Mouse (Mus musculus) B cell, adult 2 months (primary cell): ENCODE data around the gene Samd4b.
"Not testable (repeated sequence)": the region's sequence is repeated elsewhere in the genome, so short reads cannot be mapped to it uniquely, and the experiment has no call there.

Source experiments
- DNase-seq, 2 experiments: peaks; one replicate each; pipeline ENCODE4 v3.0.0; 2022

The Samd4b gene

GRCm38 (mm10) chr7:28597642-28598446, at the start of gene Samd4b, which contains the start of gene Pak4:
Gene Samd4b, minus strand, starts transcription at chr7:28598144.
Gene Pak4, minus strand, starts transcription at chr7:28598185.
- DNase-seq = peak; percentile 100

GRCm38 (mm10) chr7:28647016-28647415, 49.1 kb upstream of the Samd4b start:
- DNase-seq = no peak

- DNase-seq = no peak
These were observed 48.1 kb upstream of the Samd4b start for GRCm38 (mm10) chr7:28645947-28646475.

GRCm38 (mm10) chr7:28645366-28645765, 47.4 kb upstream of the Samd4b start:
- no peak for DNase-seq

GRCm38 (mm10) chr7:28641546-28641945, 43.6 kb upstream of the Samd4b start:
- DNase-seq = no peak

- DNase-seq = no peak
These were observed 39.6 kb upstream of the Samd4b start for GRCm38 (mm10) chr7:28637511-28637910.

GRCm38 (mm10) chr7:28634128-28634527, 36.2 kb upstream of the Samd4b start:
- no peak for DNase-seq

- DNase-seq = no peak
These were observed 33.1 kb upstream of the Samd4b start, which contains the start of gene Acp7 for GRCm38 (mm10) chr7:28631073-28631472. Gene Acp7, minus strand, starts transcription at chr7:28631332.

GRCm38 (mm10) chr7:28624791-28625190, 26.8 kb upstream of the Samd4b start:
- no peak for DNase-seq

- DNase-seq = no peak
These were observed 21.3 kb upstream of the Samd4b start for GRCm38 (mm10) chr7:28619098-28619715.

GRCm38 (mm10) chr7:28605951-28606350, 8.0 kb upstream of the Samd4b start:
- DNase-seq = no peak

- DNase-seq = not testable (repeated sequence)
These were observed 5.8 kb upstream of the Samd4b start for GRCm38 (mm10) chr7:28603788-28604187.

GRCm38 (mm10) chr7:28603136-28603535, 5.2 kb upstream of the Samd4b start:
- DNase-seq = no peak

GRCm38 (mm10) chr7:28601668-28602067, 3.7 kb upstream of the Samd4b start:
- peak; percentile 76 to 77 for DNase-seq

GRCm38 (mm10) chr7:28601029-28601428, 3.1 kb upstream of the Samd4b start:
- peak; percentile 81 for DNase-seq

GRCm38 (mm10) chr7:28598951-28599350, 1.0 kb upstream of the Samd4b start:
- no peak for DNase-seq

- DNase-seq = no peak
These were observed 720 bp downstream of the Samd4b start for GRCm38 (mm10) chr7:28597277-28597570.

- no peak for DNase-seq
These were observed 1.3 kb downstream of the Samd4b start for GRCm38 (mm10) chr7:28596436-28597276.

GRCm38 (mm10) chr7:28595751-28596435, 2.1 kb downstream of the Samd4b start:
- no peak for DNase-seq

GRCm38 (mm10) chr7:28593206-28594111, 4.5 kb downstream of the Samd4b start:
- peak; percentile 52 to 62 for DNase-seq

- no peak for DNase-seq
These were observed 6.1 kb downstream of the Samd4b start for GRCm38 (mm10) chr7:28591862-28592261.
